In the genomic region with DNA sequence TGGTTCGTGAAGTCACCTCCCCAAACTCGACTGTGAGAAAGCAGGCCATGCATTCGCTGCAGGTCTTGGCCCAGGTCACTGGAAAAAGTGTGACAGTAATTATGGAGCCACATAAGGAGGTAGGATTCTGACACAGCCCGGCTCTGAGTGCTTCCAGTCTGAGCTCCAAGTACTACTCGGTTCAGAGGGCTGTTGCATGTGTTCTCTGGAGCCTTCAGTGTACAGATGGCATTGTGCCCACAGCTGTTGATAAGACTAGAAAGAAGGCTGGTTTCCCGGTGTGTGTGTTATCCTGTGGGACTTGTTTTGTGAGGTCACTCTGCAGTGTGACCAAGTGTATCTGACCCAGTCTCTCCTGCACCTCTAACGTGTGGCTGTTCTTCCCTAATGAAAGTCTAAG, we compare ENCODE assay signal across 22 mouse cellular contexts. TPM values are rescaled to one million over a fixed set of nuclear protein-coding genes. Genes with fewer than 3 reads are reported as not detected.
DNase-seq lines count a peak whose midpoint lies in the region.
"Had no signal": no experiment of that assay in that cellular context is flagged by ENCODE, and none has a peak within 500 bp of the region (broad histone marks: within the 10 kb centered on the region; RNA-seq: fewer than 3 reads in every experiment).

No protein-coding gene starts in this region.

- H3K27ac ChIP-seq in heart, embryonic 10.5 days = no peak overlapping the region
- H3K27ac ChIP-seq: embryonic facial prominence, embryonic 15.5 days; forebrain, embryonic 10.5 days; forebrain, embryonic 15.5 days; heart, embryonic 15.5 days; hindbrain, embryonic 10.5 days; hindbrain, embryonic 14.5 days; intestine, embryonic 15.5 days had no signal

- H3K36me3 ChIP-seq in heart, embryonic 10.5 days = peaks cover 98% of the 10 kb centered on the region

- WGBS in heart, embryonic 10.5 days = 91% methylated on average over 7 of the region's 7 CpGs

- no peak overlapping the region for H3K4me3 ChIP-seq in heart, embryonic 10.5 days
- H3K4me3 ChIP-seq: embryonic facial prominence, embryonic 15.5 days; erythroblast, embryonic 14.5 days; forebrain, embryonic 10.5 days; forebrain, embryonic 15.5 days; heart, embryonic 15.5 days; hindbrain, embryonic 10.5 days; intestine, embryonic 15.5 days had no signal

- DNase-seq in heart, adult 8-10 months (ENCODE audit: low spot score) = peak; percentile 27
- DNase-seq in heart, embryonic 10.5 days (ENCODE audit: low spot score) = no peak
- peak; percentile 5 to 43 for DNase-seq in heart, adult 9 months (ENCODE audit: low spot score in 2 of 2)
- DNase-seq in heart, postnatal 14 days = peak; percentile 27 to 36
- DNase-seq in gastrocnemius, postnatal 10 days = no peak
- DNase-seq in spleen, adult 12 weeks (ENCODE audit: low spot score) = no peak
- DNase-seq: adrenal gland, adult 2 months; adrenal gland, postnatal 25 days; cerebellum, adult 8-10 months; cerebellum, postnatal 14 days; embryo, embryonic 11 days; gastrocnemius, postnatal 14 days; kidney, adult 18-20 months had no signal

- H3K27me3 ChIP-seq in heart, embryonic 10.5 days (ENCODE audit: insufficient read depth, poor library complexity, severe bottlenecking) = no peaks in the 10 kb centered on the region
- H3K27me3 ChIP-seq: CH12.LX; embryonic facial prominence, embryonic 15.5 days; forebrain, embryonic 15.5 days; heart, embryonic 15.5 days; intestine, embryonic 15.5 days had no signal

- intact Hi-C loops in heart, postnatal 14 days (cut with DNase I) = no loop called here

- H3K9me3 ChIP-seq in heart, embryonic 10.5 days = no peaks in the 10 kb centered on the region
- H3K9me3 ChIP-seq: embryonic facial prominence, embryonic 15.5 days; forebrain, embryonic 10.5 days; forebrain, embryonic 15.5 days; heart, embryonic 15.5 days; hindbrain, embryonic 10.5 days; intestine, embryonic 15.5 days had no signal

- no peaks in the 10 kb centered on the region; the same call in 1 of the 2 replicates for H3K4me1 ChIP-seq in heart, embryonic 10.5 days
- H3K4me1 ChIP-seq: embryonic facial prominence, embryonic 15.5 days; forebrain, embryonic 10.5 days; forebrain, embryonic 15.5 days; hindbrain, embryonic 10.5 days; intestine, embryonic 15.5 days had no signal

RNA-seq across cellular contexts. Expression of a gene that starts 36.6 kb away (rescaled TPM):
- 10 to 100 TPM; 39.5 to 48.0 (median 45.7) TPM for total RNA-seq in heart, adult 8-10 months (2022)
- polyA plus RNA-seq in heart, embryonic 10.5 days (2016; fragmentation: Nextera tagmentation; extraction: Ambion mirVana) = 61.0 and 76.8 TPM in 2 replicates
- 10 to 100 TPM; 54.8 to 55.3 TPM for total RNA-seq in heart, postnatal 14 days (2021)
- total RNA-seq in gastrocnemius, postnatal 10 days (2021) = 10 to 100 TPM; 42.3 to 59.6 TPM

RNA-seq across cellular contexts. Expression of a gene that starts 42.6 kb away (rescaled TPM):
- total RNA-seq in heart, adult 8-10 months (2022) = under 1 TPM; 0.20 to 0.82 (median 0.45) TPM
- polyA plus RNA-seq in heart, embryonic 10.5 days (2016; fragmentation: Nextera tagmentation; extraction: Ambion mirVana) = 1.9 and 2.4 TPM in 2 replicates
- total RNA-seq in heart, postnatal 14 days (2021) = under 1 TPM; 0.10 to 0.17 TPM
- under 1 TPM; 0.14 to 0.45 TPM for total RNA-seq in gastrocnemius, postnatal 10 days (2021)
- total RNA-seq: CH12.LX; gastrocnemius, postnatal 14 days had no signal
- polyA plus RNA-seq: erythroblast, embryonic 14.5 days had no signal

Comparison
In these comparisons a context has a peak if more than half of its experiments do, and no peak if none do; other contexts are left out.
1. DNase-seq: peak in heart, adult 8-10 months (single experiment), heart, adult 9 months (2 of 2) and heart, postnatal 14 days (2 of 2); none in heart, embryonic 10.5 days (single experiment), gastrocnemius, postnatal 10 days (single experiment) and spleen, adult 12 weeks (single experiment).